Mouse (Mus musculus): Measurements from ENCODE around the gene Sap18. TPM values are rescaled to one million over a fixed set of nuclear protein-coding genes. Genes with fewer than 3 reads are reported as not detected.

The Sap18 gene
- polyA plus RNA-seq, 1 experiment from 2014 or later, result 30.5 TPM

DNA sequence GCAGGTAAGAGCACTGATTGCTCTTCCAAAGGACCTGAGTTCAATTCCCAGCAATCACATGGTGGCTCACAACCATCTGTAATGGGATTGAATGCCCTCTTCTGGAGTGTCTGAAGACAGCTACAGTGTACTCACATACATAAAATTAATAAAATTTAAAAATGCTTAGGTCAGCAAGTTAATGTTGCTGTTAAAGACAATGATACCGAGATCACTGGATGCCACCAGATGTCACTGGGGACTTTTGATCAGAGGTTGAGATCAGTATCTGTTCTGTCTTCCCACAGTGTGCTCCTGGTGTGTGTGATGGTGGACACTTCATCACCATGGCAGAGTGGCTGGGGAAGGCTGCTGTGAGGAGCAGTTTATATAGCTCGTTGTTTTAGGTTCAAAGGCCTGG, 8.7 kb upstream of the Sap18 start:
- H3K36me3 ChIP-seq, result no peaks in the 10 kb centered on the region
- H3K4me2 ChIP-seq, result no peak overlapping the region
- no peaks in the 10 kb centered on the region for H3K4me1 ChIP-seq (replicated peaks)
- no peak for ATAC-seq (ENCODE audit: low FRiP score)
- H3K4me3 ChIP-seq, result no peak overlapping the region
- no peaks in the 10 kb centered on the region for H3K9me3 ChIP-seq
- WGBS, result 82% methylated on average over 2 of the region's 2 CpGs
- H3K9ac ChIP-seq, result no peak overlapping the region
- H3K27ac ChIP-seq, result no peak overlapping the region
- no peaks in the 10 kb centered on the region for H3K27me3 ChIP-seq

DNA sequence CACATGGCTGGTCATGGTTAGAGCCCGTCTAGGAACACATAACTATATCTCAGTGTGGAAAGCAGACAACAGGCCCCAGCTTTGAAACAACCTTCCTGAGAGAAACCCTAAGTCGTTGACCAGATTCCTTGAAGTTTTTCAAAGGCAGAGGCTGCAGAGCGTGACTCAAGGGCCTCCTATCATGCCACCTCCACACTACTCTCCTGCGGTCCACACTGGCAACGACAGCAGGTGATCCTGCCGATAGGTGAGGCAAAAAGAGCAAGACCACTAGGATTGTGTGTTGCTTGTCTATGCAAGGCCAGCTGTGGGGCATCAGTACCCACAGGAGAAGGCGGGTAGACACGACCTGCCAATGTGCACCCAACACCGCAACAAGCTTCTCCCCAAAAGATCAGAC, 8.2 kb upstream of the Sap18 start:
- no peak for ATAC-seq (ENCODE audit: low FRiP score)
- Histone ChIP-seq H3K27me3 (no peaks in the 10 kb centered on the region), H3K36me3 (no peaks in the 10 kb centered on the region), H3K9me3 (no peaks in the 10 kb centered on the region), H3K27ac (no peak overlapping the region), H3K4me1 (replicated peaks) (no peaks in the 10 kb centered on the region), H3K4me3 (no peak overlapping the region), H3K9ac (no peak overlapping the region), H3K4me2 (no peak overlapping the region)
- 94% methylated on average over 9 of the region's 9 CpGs for WGBS

DNA sequence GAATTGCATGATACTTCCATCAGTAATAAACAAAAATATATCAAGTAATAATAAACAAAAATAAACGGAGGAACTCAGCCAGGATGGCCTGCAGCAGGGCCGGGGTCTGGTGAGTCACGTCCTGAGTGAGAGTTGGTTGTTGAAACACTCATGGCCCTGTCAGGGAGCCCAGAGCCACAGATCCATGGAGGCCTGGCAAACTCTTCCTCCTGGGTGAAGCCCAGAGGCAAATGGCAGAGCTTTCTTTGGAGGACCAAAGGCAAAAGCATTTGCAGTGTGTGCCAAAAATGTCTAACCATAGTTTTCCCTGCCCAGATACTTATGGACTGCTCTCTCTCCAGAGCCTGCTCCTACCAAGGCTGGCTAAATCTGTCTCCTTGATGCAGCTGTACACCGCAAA, 6.8 kb upstream of the Sap18 start:
- WGBS, result 87% methylated on average over 4 of the region's 4 CpGs
- Histone ChIP-seq H3K4me2 (no peak overlapping the region), H3K27me3 (no peaks in the 10 kb centered on the region), H3K4me1 (replicated peaks) (no peaks in the 10 kb centered on the region), H3K9ac (no peak overlapping the region), H3K4me3 (no peak overlapping the region), H3K9me3 (no peaks in the 10 kb centered on the region), H3K27ac (no peak overlapping the region), H3K36me3 (no peaks in the 10 kb centered on the region)
- no peak for ATAC-seq (ENCODE audit: low FRiP score)

DNA sequence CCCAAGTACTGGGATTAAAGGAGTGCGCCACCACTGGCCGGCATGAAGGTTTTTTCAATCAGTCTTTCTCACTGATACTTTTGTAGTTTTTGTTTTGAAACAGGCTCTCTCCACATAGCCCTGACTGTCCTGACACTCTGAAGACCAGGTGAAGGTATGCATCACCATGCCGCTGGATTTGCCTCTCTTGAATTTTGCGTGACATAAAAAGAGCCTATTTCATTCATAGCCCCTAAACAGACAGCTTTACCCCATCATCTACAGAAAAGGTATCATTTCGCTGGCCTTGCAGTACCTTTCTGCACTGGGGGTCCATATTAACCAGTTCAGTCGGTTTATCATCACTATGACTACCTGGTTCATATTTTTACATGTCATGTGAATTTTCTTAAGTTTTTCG, 429 bp upstream of the Sap18 start:
- Histone ChIP-seq H3K4me3 (peak overlapping the region; percentile 72), H3K36me3 (peaks cover 9% of the 10 kb centered on the region), H3K27ac (peak overlapping the region; percentile 80), H3K9ac (peak overlapping the region; percentile 68), H3K9me3 (no peaks in the 10 kb centered on the region), H3K27me3 (0 out of 2 replicates have a peak, but pooled peaks cover 5% of the 10 kb centered on the region), H3K4me1 (replicated peaks) (peaks cover 25% of the 10 kb centered on the region), H3K4me2 (peak overlapping the region; percentile 62)
- 15% methylated on average over 7 of the region's 7 CpGs for WGBS
- ATAC-seq (ENCODE audit: low FRiP score), result peak; percentile 76

DNA sequence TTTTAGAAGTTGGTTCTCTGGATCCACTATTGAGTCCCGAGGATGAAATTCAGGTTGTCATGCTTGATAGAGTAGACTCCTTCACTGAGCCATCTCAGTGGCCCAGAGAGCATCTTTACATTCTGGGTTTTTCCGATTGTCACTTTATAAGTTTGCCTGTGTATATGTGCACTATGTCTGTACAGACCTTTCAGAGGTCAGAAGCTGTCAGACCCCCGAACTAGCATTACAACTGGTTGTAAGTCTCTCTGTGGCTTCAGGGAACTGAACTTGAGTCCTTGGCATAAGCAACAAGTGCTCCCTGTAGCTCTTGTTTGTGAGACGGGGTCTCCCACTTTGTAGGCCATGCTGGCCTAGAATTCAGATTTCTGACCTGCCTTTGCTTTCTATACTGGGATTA, 5.8 kb downstream of the Sap18 start:
- no peaks in the 10 kb centered on the region for H3K9me3 ChIP-seq

DNA sequence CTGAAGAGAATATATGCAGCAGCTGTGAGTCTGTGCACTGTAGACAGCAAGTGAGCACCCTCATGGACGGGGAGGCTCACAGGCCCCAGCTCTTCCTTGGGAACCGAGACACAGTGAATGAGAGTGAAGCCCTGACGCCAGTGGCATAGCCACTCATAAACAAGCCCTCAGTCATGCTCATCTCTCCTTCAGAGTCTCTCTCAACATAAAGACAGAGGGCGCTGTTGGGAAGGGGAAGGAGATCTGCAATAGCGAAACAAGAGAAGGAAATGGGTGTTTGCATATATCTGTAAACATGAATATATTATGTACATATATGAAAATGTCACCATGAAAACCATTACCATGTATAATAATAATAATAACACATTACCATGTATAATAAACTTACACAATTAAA, 10.6 kb downstream of the Sap18 start:
- H3K27me3 ChIP-seq, result no peaks in the 10 kb centered on the region
- no peak overlapping the region for H3K27ac ChIP-seq
- no peak overlapping the region for H3K9ac ChIP-seq
- peaks cover 65% of the 10 kb centered on the region for H3K36me3 ChIP-seq
- no peak overlapping the region for H3K4me2 ChIP-seq
- H3K4me1 ChIP-seq (replicated peaks), result no peaks in the 10 kb centered on the region
- 76% methylated on average over 5 of the region's 5 CpGs for WGBS
- no peak for ATAC-seq (ENCODE audit: low FRiP score)
- H3K4me3 ChIP-seq, result no peak overlapping the region
- H3K9me3 ChIP-seq, result no peaks in the 10 kb centered on the region

More for the DNA sequence above, 5.8 kb downstream of the Sap18 start:
- no peak for ATAC-seq (ENCODE audit: low FRiP score)
- no peak overlapping the region for H3K27ac ChIP-seq
- no peak overlapping the region for H3K9ac ChIP-seq
- H3K4me2 ChIP-seq, result no peak overlapping the region
- no peaks in the 10 kb centered on the region for H3K27me3 ChIP-seq
- no peak overlapping the region for H3K4me3 ChIP-seq
- H3K36me3 ChIP-seq, result peaks cover 58% of the 10 kb centered on the region
- 91% methylated on average over 4 of the region's 4 CpGs for WGBS
- H3K4me1 ChIP-seq (replicated peaks), result peaks cover 22% of the 10 kb centered on the region

DNA sequence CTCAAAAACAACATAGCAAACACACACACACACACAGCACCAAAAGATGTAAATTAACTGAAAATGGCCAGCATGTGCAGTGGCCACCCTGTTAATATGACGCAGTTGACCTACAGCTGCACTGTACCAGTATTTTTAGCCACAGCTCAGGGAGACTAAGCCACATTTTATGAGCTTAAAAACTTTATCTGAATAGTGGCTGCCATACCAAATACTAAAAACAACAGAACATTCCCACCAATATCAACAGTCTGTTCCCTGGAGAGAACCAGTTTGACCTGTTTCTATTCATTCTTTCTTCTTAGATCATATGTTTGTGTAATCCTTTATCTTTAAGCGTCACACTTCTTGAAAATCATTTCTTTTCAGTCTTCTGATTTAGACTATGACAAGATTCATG, 12.9 kb downstream of the Sap18 start:
- no peak for ATAC-seq (ENCODE audit: low FRiP score)
- Histone ChIP-seq H3K4me2 (no peak overlapping the region), H3K27ac (no peak overlapping the region), H3K4me1 (replicated peaks) (no peaks in the 10 kb centered on the region), H3K27me3 (no peaks in the 10 kb centered on the region), H3K9me3 (no peaks in the 10 kb centered on the region), H3K4me3 (no peak overlapping the region), H3K36me3 (peaks cover 48% of the 10 kb centered on the region), H3K9ac (no peak overlapping the region)
- 95% methylated on average over 2 of the region's 2 CpGs for WGBS

DNA sequence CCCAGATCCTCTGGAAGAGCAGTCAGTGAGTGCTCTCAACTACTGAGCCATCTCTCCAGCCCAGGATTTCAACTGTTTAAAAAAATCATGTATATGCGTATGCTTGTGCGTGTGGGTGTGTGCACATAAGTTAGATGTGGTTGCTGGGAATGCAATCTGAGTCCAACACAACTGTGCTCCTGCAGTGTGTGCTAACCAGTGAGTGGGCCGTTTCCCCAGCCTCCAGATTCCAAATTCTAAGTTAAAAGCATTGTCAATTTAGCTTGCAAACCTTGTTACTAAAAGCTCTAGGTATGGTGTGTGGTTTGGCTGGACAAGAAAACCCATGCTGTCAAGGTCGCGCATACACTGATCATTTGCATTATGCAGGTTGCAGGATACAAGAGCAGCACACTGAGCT, 13.9 kb downstream of the Sap18 start:
- Histone ChIP-seq H3K9me3 (no peaks in the 10 kb centered on the region), H3K9ac (no peak overlapping the region), H3K4me1 (replicated peaks) (no peaks in the 10 kb centered on the region), H3K36me3 (peaks cover 40% of the 10 kb centered on the region; the same call in 1 of the 2 replicates), H3K27ac (no peak overlapping the region), H3K27me3 (no peaks in the 10 kb centered on the region), H3K4me3 (no peak overlapping the region), H3K4me2 (no peak overlapping the region)
- WGBS, result 96% methylated on average over 5 of the region's 5 CpGs
- no peak for ATAC-seq (ENCODE audit: low FRiP score)

DNA sequence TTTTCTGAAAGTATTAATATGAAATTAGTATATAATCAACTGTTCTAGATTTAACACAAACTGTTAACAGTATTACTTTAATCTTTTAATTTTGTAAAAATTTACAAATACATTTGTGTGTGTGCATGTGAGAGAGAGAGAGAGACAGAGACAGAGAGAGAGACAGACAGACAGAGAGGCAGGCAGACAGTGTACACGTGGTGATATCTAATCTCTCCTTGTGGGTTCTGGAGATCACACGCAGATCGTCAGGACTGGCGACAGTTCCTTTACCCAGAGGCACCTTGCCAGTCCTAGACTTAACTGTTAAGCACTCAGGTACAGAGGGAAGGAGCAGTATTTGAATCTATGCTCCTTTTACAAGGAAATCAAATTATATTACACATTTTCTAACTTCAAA, 22.9 kb downstream of the Sap18 start:
- ATAC-seq (ENCODE audit: low FRiP score), result no peak
- Histone ChIP-seq H3K36me3 (peaks cover 9% of the 10 kb centered on the region; the same call in 1 of the 2 replicates), H3K4me2 (no peak overlapping the region), H3K27me3 (no peaks in the 10 kb centered on the region), H3K9me3 (no peaks in the 10 kb centered on the region), H3K9ac (no peak overlapping the region), H3K4me1 (replicated peaks) (peaks cover 8% of the 10 kb centered on the region; the same call in 1 of the 2 replicates), H3K27ac (no peak overlapping the region), H3K4me3 (no peak overlapping the region)
- 92% methylated on average over 4 of the region's 4 CpGs for WGBS

DNA sequence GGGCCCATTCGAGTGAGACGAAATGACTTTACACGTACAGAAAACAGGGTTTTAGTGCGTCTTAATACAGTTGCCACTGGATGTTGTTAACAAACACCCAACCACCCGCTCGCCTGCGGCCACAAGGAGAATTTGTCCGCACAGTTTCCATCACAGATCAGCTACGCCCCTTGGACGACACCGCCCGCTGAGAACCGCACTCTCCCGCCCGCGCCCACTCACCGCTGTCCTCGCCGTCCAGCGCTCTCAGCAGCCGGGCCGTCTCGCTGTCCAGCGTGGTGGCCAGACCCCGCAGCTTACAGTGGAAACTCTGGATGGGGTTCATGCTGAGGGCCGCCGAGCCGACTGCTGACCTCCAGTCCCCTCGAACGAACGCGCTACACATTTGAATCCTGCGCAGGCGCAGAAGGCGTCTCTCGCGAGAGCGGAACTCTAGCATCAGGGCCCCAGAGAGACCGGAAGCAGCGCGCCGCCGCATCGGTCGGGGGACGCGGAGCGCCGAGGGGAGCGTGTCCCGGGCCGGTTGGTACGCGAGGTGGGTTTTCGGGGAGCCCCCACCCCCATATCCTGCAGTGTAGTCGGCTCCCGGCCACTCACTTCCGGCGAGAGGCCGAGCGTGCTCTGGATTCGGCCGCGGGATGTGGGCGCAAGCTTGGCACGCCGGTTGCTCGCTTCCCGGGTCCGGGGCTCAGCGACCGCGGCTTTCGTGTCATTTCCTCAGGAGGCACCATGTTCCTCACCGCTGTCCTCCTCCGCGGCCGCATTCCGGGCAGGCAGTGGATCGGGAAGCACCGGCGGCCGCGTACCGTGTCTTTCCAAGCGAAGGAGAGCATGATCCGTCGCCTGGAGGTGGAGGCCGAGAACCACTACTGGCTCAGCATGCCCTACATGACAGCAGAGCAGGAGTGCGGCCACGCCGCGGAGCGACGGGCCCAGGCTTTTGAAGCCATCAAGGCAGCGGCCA, 28.1 kb downstream of the Sap18 start, which contains the start of the genes Ska3 and Mrpl57:
TSS of gene Ska3 (minus strand) at position 398 of the 964 bp plus-strand sequence.
TSS of gene Mrpl57 (plus strand) at position 447 of the 964 bp plus-strand sequence.
- H3K4me2 ChIP-seq, result peak within 1 kb of the TSS; percentile 71
- H3K4me3 ChIP-seq, result peak within 1 kb of the TSS; percentile 81
- H3K27ac ChIP-seq, result peak within 1 kb of the TSS; percentile 94
- no peaks in the 10 kb centered on the region for H3K9me3 ChIP-seq
- H3K4me1 ChIP-seq (replicated peaks), result peaks cover 22% of the 10 kb centered on the region
- H3K27me3 ChIP-seq, result no peaks in the 10 kb centered on the region
- WGBS, result under 1% methylated on average over 96 of the region's 96 CpGs
- H3K36me3 ChIP-seq, result peaks cover 4% of the 10 kb centered on the region; the same call in 1 of the 2 replicates
- peak within 1 kb of the TSS; percentile 90 for H3K9ac ChIP-seq
- peak; percentile 96 for ATAC-seq (ENCODE audit: low FRiP score)

DNA sequence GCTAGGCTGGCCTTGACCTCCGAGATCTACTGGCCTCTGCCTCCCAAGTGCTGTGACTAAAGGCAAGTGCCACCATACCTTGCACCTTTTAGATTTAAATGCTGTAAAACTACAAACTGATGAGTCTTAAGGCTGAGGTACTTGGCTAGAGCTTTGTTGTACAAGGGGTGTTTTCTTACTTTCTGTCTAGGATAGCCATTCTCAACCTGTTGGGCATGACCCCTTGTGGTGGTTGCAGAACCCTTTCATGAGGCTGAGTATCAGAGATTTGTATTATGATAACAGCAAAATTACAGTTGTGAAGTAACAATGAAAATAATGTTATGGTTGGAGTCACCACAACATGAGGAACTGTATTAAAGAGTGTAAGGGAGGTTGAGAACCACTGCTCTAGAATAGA, 29.3 kb downstream of the Sap18 start:
- Histone ChIP-seq H3K27me3 (no peaks in the 10 kb centered on the region), H3K4me1 (replicated peaks) (peaks cover 22% of the 10 kb centered on the region), H3K27ac (no peak overlapping the region; the same call in 1 of the 2 replicates), H3K9ac (peak overlapping the region; percentile 90), H3K36me3 (no peaks in the 10 kb centered on the region), H3K9me3 (no peaks in the 10 kb centered on the region), H3K4me3 (peak overlapping the region; percentile 81), H3K4me2 (peak overlapping the region; percentile 71)
- WGBS, result 82% methylated on average over 1 of the region's 1 CpGs
- no peak for ATAC-seq (ENCODE audit: low FRiP score)

DNA sequence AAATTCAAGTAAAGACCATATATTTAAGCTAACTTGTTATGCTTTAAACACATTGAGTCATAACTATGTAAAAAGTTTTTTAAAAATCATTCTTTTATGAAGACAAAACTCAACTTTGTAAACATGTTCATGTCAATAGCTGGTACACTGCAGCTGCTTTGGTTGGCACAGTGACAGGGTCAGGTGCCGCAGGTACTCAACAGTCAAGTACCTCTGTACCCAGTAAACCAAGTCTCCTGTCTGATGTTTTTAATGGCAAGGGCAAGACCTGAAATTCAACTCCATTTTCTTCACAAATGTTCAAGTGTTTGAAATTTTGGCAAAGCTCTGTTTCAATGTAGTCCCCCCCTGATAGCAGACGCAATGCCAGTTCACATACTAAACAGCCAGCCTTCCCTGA, 35.5 kb downstream of the Sap18 start:
- no peak overlapping the region for H3K4me2 ChIP-seq
- H3K9me3 ChIP-seq, result no peaks in the 10 kb centered on the region
- no peaks in the 10 kb centered on the region for H3K27me3 ChIP-seq
- H3K9ac ChIP-seq, result no peak overlapping the region
- no peak for ATAC-seq (ENCODE audit: low FRiP score)
- WGBS, result 97% methylated on average over 2 of the region's 2 CpGs
- no peak overlapping the region for H3K27ac ChIP-seq
- H3K4me3 ChIP-seq, result no peak overlapping the region
- peaks cover 37% of the 10 kb centered on the region for H3K36me3 ChIP-seq
- H3K4me1 ChIP-seq (replicated peaks), result no peaks in the 10 kb centered on the region

DNA sequence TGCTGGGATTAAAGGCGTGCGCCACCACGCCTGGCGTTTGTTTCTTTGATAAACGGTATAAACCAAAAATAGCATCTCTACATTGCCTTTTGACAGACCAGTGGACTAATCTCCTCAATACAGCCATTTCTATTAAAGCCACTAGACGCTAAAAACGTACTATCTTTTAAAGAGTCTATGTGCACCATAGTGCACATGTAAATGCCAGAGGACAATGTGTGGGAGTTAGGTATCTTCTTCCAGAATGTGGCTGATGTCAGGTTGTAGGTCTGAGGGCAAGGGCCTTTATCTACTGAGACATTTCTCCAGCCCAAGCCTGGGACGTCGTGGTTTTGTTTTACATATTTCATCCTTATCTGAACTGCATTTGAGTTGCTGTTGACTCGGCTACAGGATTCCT, 37.2 kb downstream of the Sap18 start:
- Histone ChIP-seq H3K4me2 (no peak overlapping the region), H3K4me3 (no peak overlapping the region), H3K9ac (no peak overlapping the region), H3K9me3 (no peaks in the 10 kb centered on the region), H3K27ac (no peak overlapping the region), H3K4me1 (replicated peaks) (no peaks in the 10 kb centered on the region), H3K36me3 (peaks cover 50% of the 10 kb centered on the region), H3K27me3 (no peaks in the 10 kb centered on the region)
- 95% methylated on average over 10 of the region's 10 CpGs for WGBS
- ATAC-seq (ENCODE audit: low FRiP score), result no peak

All from hindbrain, embryonic 13.5 days (tissue).